Mouse (Mus musculus) A20 (cell line): ENCODE measurements around the gene Pard3.

ENCODE experiments used
- DNase-seq: peaks from one replicate; pipeline ENCODE4 v3.0.0-alpha.2; 2011; ENCODE audit warnings: low read depth, low spot score

The Pard3 gene

DNA sequence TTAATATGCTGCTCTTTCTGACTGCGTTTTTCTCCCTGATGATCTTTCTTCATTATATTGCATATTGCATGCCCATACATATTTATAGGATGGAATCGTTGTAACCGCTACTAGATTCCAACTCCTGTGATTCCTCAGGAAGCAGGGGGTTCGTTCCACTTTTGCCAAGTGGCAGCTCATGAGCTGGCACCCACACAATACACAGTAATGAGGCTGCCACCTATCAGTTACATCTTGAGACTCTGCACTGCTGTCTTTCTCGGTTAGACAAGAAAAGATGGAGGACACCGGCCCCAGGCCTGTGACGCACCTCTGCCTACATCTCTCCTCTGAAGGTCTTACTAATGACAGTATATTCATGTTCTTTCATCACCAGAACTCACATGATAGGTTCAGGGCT, 364.3 kb downstream of the Pard3 start:
- no peak for DNase-seq

DNA sequence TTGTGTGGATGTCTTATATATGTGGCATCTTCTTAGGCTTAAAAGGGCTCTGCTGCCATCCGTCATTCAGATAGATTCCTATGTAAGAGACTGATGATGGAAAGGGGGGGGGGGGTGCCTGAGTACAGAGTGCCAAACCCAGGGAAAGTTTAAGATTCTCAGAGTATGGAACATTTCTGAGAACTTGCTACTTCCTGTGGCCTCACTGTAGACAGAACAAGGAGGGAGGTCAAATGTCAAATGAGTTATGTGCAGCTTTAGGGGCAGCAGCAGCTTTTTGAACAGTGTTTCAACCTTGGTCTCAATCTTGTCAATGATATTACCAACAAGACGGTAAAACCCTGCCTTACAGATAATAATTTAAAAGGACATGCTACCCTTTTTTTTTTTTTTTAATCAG, 367.5 kb downstream of the Pard3 start:
- no peak for DNase-seq

DNA sequence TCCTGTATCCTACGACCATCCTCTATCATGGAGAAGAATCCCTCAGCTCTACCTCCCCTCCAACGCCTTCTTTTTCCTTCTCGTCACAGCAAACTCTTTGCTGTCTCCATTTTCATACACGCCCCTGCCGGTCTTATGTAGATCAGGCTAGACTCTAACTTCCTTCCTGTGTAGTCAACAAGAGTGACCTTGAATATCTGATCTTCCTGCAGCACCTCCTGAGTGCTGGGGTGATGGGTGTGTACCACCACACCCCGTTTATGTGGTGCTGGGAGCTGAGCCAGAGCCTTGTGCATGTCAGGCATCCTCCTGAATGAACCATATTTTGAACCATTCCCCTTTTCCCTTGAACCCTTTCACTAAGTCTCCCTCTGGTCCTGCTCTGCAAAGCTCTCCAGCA, 372.3 kb downstream of the Pard3 start:
- DNase-seq: no peak

DNA sequence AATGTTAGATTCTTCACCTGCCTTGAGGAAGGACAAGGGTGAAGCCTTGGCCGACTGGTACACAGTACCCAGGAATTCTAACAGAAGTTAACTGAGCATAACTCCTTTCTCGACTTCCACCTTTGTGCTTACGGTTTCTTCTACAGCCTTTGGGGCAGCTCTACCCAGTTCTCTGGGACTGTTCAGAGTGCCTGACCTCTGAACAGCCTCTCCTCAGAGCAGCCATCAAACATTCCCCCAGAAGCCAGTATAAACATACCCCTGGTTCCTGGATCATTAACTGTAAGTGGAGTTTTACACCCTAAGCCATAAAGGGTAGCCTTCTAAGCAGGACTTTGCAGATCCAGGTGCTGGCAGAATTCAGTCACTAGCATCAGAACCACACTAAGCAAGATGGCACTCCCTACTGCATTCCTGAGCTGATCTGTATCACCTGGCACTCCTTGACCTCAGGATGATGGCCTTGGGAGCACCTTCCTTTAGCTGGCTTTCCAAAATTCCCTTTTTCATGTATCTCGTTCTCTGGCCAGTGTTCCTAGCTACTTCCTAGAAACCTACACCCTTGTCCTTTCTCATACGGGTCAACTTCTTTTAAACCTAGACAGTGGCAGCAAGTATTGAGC, 374.0 kb downstream of the Pard3 start:
- no peak for DNase-seq

DNA sequence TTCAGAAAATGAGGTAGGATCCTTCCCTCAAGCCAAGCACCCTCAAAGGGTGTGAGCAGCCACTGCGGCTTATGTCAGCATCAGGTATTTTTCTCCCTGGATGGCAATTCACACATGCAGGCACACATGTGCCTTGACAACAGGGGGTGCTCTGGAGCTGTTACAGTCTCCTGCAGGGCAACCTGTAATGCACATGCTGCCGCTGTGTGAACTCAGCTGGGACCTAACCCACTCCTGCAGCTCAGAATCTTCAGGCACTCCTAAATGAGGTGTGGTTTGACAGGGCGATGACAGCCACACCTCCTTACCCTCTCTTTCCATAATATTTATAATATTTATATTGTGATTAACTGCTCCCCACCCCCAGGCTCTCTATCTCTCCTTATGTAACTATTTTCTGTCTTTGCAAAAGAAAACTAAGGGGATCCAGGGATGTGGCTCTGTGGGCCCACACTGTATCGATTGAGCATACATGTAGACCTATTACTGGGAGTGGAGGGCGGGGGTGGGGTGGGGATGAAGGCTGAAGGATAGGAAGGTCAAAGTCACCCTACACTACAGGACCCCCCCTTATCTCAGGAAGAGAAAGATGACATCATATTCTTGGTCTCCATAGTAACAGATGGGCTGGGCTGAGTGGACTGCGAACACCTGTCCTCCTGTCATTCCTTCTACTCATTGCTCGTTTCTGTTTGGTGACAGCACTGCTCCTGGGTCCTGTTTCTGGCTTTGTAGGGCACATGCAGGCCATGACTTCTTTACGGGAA, 375.1 kb downstream of the Pard3 start:
- DNase-seq: peak; percentile 15

DNA sequence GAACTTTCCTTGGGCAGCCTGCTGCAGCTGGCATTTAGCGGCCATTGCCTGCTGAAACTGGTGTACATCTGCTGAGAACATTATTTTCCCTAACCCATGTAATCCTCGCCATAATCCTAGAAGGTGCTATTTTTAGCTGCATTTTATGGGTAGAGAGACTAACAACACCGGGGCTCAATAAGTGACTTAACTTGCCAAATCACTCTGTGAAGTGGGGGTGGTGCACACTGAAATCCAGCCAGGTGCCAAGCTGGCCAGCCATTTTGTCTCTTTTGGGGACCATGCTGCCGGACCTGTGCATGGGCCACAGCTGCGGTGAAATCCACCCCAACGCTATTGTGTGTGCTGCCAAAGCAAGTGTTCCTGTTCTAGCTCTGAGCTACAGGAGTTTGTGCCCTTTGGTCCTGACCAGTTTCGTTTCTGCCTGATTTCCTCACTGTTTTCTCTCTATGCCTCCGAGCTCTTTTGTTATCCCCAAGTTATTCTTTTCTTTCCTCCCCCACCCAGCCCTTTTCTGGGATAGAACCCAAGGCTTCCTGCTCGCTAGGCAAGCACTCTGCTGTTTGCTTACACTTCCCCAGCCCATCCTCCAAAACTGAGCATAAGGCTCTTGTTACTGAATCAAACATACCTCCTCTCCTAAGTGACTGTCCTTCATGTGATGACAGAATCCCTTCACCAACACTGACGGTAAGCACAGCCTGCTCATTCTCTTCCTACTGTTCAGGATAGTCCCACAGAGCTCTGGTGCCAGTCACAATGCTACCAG, 375.9 kb downstream of the Pard3 start:
- DNase-seq: no peak

DNA sequence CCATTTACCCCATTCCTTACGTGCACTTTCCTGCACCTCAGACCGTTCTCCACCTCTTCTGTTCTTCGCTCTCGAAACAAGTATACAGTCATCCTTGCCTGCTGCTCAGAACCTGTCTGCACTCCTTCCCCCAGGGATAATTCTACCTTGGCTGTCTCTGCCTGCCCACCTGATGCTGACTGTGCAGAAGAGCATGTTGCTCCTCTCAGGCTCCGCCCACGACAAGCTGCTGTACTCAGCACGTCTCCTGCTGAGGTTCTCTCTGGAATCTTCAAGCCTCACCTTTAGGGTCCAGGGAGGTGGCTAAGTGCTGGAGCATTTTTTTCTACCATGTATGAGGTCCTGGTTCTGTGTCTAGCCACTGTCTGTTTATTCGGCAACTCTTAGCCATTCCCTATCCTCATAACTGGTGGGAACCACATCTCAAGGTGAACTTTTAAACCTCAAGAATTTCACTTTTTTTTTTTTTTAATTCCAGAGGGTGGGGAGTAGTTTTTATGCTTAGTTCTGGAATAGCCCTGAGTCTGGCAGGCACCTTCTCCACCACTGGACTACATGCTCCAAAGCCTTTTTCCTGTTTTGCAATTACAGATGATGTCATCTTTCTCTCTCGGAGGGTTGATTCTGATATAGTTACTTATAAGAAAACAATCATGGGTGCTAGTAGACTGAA, 376.6 kb downstream of the Pard3 start:
- no peak for DNase-seq

DNA sequence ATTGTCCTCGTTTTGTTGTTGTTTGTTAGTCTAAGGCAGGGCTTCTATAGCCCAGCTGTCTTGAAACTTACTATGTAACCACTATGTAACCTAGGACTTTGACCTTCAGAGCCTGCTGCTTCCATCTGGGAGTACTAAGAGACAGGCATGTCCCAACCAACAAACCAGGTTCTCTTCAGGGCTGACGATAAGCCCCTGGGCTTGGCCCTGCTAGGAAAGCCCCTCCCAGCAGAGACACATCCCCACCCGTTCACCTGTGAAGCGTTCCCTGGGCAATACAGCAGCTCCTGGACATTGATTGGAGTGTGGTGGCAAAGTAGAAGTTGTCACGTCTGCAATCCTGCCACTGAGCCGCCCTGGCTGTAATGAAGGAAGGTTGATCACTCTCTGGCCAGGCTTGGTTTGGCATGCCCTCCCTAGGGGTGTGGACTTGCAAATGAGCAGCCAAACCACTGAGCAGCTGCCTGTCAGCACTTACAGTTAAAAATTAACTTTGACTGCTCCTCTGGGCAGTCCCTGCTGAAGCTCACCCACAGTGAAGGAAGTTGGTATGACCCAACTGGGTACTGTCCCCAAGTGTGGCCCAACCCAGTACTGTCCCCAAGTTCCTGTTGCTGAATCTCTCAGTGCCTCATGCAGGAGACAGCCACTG, 377.3 kb downstream of the Pard3 start:
- DNase-seq: peak; percentile 63

DNA sequence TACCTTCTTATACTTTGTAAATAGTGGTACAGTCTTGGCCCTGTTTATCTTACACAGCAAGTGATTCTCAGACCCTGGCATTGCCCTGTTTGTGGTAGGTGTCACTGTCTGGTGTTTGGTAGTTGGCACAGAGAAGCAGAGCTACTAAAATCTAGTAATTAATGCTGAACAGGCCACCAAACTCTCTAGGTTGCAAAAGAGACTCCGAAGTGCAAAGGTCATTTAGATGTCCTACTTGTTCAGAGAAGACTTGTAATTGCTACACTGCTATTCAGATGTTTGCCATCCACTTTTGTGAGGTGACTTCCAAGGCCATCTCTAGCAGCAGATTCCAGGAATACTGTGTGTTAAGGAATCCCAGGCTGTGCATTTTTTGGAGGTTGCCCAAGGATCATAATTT, 383.7 kb downstream of the Pard3 start:
- no peak for DNase-seq

DNA sequence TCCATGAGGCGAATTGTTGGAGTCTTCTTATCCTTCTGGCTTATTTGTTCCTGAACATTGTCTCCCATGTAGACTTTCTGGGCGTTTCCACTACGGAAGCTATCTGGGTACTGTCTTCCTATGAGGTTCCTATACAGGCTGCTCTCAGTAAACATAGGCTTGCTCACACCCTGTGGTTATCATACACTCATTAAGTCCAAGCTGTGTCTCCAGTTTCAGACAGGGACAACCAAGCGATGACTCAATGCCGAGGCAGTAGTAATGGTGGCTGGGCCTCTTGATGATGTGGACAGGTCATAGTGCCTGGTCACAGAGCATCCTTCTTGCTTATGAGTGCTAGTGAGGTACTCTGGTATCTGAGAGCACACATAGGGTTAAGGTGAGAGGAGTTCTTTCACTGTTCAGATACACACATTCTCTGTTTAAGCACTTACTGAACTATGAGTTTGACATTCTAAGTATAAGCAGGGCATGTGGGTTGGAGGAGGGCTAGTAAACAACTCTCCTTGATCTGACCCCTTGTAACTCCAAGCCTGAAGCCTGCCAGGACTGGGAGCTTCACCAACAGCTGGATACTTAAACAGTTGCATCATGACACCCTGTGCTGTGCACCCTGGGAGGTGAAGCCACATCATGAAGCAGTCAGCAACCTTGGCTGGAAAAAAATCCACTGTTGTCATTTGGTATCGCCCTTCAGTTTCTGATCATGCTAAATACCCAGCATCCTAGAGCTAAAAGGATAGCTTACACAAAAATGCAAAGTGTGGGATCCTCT, 385.6 kb downstream of the Pard3 start:
- DNase-seq: no peak

DNA sequence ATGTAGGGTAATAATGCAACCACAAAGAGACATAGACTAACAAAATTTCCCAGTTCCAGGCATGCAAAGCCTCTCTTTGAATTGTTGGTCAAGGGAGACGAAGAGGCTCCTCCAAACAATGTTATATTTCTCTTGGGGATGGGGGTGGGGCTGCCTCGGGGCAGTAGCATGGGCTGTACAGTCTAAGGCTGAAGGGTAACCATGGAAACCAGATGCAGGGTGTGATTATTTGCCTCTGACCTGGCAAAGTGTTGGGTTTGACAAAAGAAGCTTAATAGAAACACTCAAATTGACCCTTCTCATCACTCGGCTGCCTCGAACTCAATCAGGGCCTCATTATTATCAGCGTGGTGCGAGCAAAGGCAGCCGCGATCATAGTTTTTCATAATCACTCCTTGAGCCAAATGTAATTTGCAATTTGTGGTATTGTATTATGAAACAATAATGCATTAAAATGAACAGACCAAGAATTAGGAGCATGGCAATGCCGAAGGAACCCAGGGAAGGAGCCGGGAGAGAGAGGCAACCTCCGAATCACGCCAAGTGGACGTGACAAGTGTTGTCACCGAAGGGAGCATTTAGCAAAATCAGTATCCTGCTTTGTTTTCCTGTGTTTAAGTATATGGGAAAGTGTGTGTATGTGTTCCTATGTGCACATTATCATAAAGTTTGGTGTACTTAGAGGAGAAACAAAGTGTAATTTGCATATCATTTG, 387.4 kb downstream of the Pard3 start:
- no peak for DNase-seq

DNA sequence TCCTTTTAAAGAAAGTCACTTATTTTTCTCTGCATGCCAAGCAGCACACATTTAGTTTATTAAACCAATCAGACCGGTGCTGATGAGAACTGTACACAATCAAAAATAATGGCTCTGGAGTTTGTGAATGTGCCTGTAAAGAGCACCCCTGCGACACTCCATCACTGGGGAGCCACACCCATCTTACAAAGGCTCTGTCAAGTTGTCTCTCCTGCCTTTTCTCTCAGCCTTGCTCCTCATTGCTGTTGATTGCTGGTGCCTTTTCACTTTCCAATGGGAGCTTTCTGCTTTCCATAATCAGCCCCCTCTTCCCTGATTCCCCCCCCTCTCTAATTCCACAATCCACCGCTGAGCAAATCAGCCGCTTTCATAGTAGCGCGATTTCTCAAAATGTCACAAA, 388.7 kb downstream of the Pard3 start:
- no peak for DNase-seq

DNA sequence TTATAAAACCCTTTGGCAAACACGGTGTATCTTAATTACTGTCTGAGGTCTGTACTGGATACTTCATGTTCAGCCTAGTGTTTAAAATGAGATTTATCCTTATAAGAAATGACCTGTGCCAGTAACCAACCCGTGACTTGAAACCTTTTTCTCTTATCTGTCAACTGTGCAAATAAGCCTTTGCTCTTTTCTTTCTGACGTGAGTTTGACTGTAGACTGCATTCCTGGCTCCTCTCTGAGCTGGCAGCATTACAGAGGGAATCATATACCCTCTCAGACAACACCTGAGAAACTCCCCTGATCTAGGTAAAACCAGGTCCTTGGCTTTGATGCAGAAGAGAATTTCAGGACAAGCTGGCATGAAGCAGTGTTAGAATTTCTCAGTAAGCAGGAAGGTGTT, 394.2 kb downstream of the Pard3 start:
- no peak for DNase-seq

DNA sequence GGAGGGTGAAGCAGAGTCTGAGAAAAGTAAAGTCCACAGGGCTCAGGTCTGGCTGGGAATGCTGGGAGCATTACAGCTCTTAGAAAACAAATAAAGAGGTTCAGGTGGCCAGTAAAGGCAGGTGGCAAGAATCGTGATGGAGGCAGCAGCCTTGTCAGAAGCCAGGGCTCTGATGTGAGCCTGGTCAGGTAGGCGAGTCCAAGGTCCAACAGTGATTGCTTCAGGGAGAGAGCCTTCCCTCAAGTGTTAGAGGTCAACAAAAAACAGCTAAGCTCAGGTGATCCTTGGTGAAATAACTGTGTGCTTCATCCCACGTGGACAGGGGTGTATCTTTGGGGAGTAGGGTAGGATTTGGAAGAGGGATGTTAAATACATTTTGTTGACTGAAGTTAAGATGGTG, 397.5 kb downstream of the Pard3 start:
- DNase-seq: no peak

DNA sequence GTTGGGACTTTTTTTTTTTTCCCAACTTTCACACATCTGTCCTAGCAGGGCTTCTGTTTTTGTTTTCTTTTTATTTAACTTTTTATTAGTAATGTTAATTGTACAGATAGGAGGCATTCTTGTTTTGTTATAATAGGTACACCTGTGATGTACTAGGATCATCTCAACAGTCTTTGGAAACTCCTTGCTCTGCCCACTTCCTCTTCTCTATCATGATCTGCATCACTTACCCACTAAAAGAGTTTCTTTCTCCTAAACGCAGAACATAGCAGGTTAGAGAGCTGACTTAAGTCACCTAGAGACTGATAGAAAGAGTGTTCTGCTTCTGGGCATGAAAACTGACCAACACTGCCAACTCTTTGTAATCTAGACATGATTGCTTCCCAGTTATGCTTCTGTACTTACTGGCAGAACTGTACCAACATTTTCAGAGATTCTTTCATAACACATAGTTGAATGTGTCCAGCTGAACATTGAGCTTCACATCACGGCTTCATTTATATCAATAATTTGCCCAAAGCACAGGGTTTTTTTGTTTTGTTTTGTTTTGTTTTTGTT, 398.8 kb downstream of the Pard3 start:
- peak; percentile 2 for DNase-seq

DNA sequence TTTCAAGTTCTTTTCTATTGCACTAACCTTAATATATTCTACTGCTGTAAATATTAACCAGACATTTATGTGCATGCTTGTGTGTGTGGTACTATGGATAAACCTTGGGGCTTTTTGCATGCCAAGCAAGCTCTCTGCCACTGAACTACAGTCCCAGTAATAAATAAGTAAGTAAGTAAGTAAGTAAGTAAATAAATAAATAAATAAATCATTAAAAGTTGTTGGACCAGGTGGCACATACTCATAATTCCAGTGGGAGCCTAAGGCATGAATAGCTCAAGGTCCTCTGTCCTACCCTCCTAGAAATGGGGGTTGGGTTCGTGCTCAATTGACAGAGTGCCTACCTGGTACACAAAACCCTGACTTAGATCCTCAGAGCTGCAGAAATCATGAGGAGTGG, 400.6 kb downstream of the Pard3 start:
- DNase-seq: no peak

DNA sequence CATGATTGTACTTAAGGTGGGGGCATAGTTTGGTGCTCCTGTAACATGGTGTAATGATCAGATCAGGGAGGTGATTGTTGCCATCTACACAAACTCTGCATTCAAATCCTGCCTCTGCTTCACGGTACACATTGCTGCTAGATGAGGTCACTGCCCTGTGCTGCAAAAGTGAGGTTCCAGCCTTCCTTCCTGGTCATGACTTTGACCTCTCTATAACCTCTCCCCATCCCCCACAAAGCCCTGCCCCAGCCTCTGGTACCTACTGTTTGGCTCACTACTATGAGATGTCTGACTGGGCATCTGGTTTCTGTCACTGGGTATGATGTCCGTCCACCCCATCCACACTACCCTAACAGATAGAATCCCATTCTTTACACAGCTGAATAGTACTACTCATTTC, 408.5 kb downstream of the Pard3 start:
- no peak for DNase-seq

DNA sequence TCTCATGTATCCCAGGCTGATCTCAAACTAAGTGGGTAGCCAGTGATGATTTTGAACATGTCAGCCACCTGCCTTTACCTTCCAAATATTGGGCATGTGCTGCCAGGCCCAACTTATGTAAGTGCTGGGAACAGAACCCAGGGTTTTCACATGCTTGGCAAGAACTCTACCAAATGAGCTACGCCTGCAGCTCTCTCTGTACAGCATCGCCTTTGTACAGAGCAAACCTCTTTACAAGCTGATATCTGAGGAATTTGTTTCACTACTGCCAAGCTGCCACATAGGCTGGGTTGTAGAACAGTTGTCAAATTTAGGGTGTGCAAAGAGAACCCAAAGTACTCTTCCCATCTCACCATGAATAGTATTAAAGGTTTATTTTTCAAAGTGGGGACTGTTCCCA, 416.3 kb downstream of the Pard3 start:
- DNase-seq: no peak

DNA sequence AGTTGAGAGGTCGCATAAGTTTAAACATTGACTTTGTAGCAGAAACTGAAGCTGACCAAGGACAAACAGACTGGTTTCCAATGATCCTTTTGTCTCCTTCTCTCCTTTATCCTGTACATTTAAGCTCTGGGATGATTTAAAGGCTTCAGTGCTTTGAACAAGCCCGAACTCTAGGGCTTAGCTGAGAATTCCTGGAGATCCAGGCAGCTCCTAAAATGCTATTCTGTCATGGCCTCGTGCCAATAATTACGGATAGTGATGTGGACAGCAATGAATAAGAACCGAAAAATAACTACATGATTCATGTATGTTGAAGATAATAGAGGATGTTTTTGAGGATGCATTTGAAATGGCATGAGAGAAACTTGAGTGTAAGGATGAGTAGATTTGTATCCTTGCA, 421.9 kb downstream of the Pard3 start:
- DNase-seq: no peak

DNA sequence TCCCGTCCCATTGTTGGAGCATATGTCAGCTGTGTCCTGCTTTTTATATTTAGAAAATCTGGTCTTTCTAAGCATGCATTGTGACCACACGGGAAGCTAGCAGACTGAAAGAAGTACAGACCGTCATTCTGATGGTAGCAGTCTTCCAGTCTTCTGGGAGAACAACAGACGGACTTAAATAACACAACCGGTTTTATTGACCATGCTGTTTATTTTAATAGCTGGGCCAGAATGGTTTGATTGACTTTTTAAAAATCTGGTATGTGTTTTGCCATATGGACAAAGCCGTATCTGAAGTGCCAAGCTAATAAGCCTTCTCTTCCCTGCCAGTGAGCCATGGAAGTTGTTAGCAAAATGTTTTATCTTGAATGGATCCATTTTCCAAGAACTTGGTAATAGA, 428.3 kb downstream of the Pard3 start:
- no peak for DNase-seq
